Mouse (Mus musculus): Measurements from ENCODE around the gene Myom1.
"Not testable (repeated sequence)": the region's sequence is repeated elsewhere in the genome, so short reads cannot be mapped to it uniquely, and the experiment has no call there.

GRCm38 (mm10) chr17:70963546-70963945 lies 38.9 kb upstream of the Myom1 start:
- TF ChIP-seq GATA1, TAL1 (IDR thresholded peaks at IDR 0.05; ENCODE audit: low read length): not testable (repeated sequence)

Measured in erythroblast, embryonic 14.5 days (primary cell).